Mouse (Mus musculus) brain, embryonic 14.5 days (tissue): Measurements from ENCODE around the gene Tph2. TPM values are rescaled to one million over a fixed set of nuclear protein-coding genes. Genes with fewer than 3 reads are reported as not detected.
A peak's percentile ranks its signal among the peaks of the same experiment; 100 is the strongest.

ENCODE experiments used
- DNase-seq: peaks from one replicate; pipeline ENCODE4 v3.0.0-alpha.2; 2011; ENCODE audit warnings: low read depth
- CTCF ChIP-seq: fragments of 200-500 bp; IDR thresholded peaks from 2 replicates; pipeline ENCODE4 v1.5.1; 2012; ENCODE audit warnings: inconsistent platforms, mild to moderate bottlenecking, moderate library complexity, borderline replicate concordance; ENCODE audit not compliant: insufficient read depth, insufficient read length; ENCODE audit errors: extremely low read depth
- POLR2A ChIP-seq: fragments of 200-500 bp; IDR thresholded peaks from 2 replicates; pipeline ENCODE4 v1.6.1; 2012; ENCODE audit warnings: mild to moderate bottlenecking, inconsistent platforms, borderline replicate concordance; ENCODE audit not compliant: poor library complexity, insufficient read depth, insufficient read length, severe bottlenecking; ENCODE audit errors: extremely low read depth
- polyA plus RNA-seq: library from polyadenylated mRNA; depleted of rRNA; stranded (reverse); fragments of >200 nt; gene quantifications from 2 replicates; pipeline ENCODE4 v1.2.3, GENCODE M21; 2012; rRNA removed

Tph2 gene
- polyA plus RNA-seq, 1 experiment = 3.2 TPM

GRCm38 (mm10) chr10:115060759-115061158 lies 124.1 kb downstream of the Tph2 start:
- TF ChIP-seq POLR2A = no peak
- no peak for TF ChIP-seq CTCF
- DNase-seq = no peak

GRCm38 (mm10) chr10:115051602-115052001 lies 133.2 kb downstream of the Tph2 start:
- TF ChIP-seq POLR2A (no peak), CTCF (peak; percentile 50; the same call in 1 of the 2 replicates)
- no peak for DNase-seq

- no peak for TF ChIP-seq CTCF
- TF ChIP-seq POLR2A = no peak
- DNase-seq = no peak
Measured at GRCm38 (mm10) chr10:115050674-115051073, 134.1 kb downstream of the Tph2 start.

GRCm38 (mm10) chr10:115050178-115050577 lies 134.6 kb downstream of the Tph2 start:
- peak; percentile 70 for DNase-seq
- no peak for TF ChIP-seq CTCF
- TF ChIP-seq POLR2A = no peak

- TF ChIP-seq CTCF = no peak
- no peak for TF ChIP-seq POLR2A
- DNase-seq = no peak
Measured at GRCm38 (mm10) chr10:115048565-115048964, 136.3 kb downstream of the Tph2 start.

GRCm38 (mm10) chr10:115035748-115036147 lies 149.1 kb downstream of the Tph2 start:
- no peak for TF ChIP-seq POLR2A
- TF ChIP-seq CTCF = no peak
- DNase-seq = no peak

Other genes starting within 250 kb of the Tph2 start
- gene Tbc1d15, start 66.4 kb upstream of the Tph2 start, polyA plus RNA-seq = 18.1 and 20.8 TPM in 2 replicates
- 29.9 and 35.1 TPM in 2 replicates for gene Rab21, start 130.6 kb upstream of the Tph2 start, polyA plus RNA-seq
- 30.4 and 32.6 TPM in 2 replicates for gene Tmem19, start 177.5 kb upstream of the Tph2 start, polyA plus RNA-seq
- 17.7 and 18.8 TPM in 2 replicates for gene Thap2, start 199.4 kb upstream of the Tph2 start, polyA plus RNA-seq
- gene Zfc3h1, start 199.9 kb upstream of the Tph2 start, polyA plus RNA-seq = 105 and 155 TPM in 2 replicates